Mouse (Mus musculus): ENCODE measurements around the gene BC037034. TPM values are rescaled to one million over a fixed set of nuclear protein-coding genes. Genes with fewer than 3 reads are reported as not detected.

Gene BC037034
- polyA plus RNA-seq, 1 experiment from 2014 or later = 7.8 TPM

DNA sequence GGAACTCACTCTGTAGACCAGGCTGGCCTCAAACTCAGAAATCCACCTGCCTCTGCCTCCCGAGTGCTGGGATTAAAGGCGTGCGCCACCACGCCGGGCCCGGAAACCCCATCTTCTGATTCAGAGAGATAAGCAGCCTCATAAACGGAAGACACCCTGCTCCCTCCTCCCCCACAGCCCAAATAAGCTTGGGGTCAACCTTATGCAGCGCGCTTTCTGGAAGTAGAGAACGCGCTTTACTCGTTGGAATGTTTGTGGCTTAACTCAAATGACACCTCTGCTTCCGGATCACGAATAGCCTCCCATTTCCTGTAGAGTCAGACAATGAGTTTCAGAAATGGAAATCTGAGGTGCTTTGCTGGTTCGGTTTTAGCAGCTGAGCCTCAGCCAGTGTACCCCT is 17.0 kb upstream of the BC037034 start:
- Histone ChIP-seq H3K9me3 (ENCODE audit: control insufficient read depth, low read depth, low read length) (peaks cover 5% of the 10 kb centered on the region; the same call in 1 of the 2 replicates), H3K9ac (replicated peaks; ENCODE audit: low read depth, low read length) (no peak overlapping the region), H3K4me1 (ENCODE audit: control insufficient read depth, insufficient read depth, low read length) (peaks cover 10% of the 10 kb centered on the region), H3K36me3 (ENCODE audit: control insufficient read depth, insufficient read depth, low read length) (no peaks in the 10 kb centered on the region), H3K27ac (ENCODE audit: low read length) (no peak overlapping the region), H3K4me2 (replicated peaks; ENCODE audit: low read depth, low read length) (0 out of 2 replicates have a peak overlapping the region, but pooled peaks have one; percentile 45), H3K4me3 (ENCODE audit: low read depth, low read length) (no peak overlapping the region), H3K27me3 (ENCODE audit: control insufficient read depth, insufficient read depth, low read length) (no peaks in the 10 kb centered on the region)
- WGBS = 90% methylated on average over 15 of the region's 15 CpGs
- no peak for ATAC-seq (ENCODE audit: insufficient number of reproducible peaks, insufficient read depth, low FRiP score, low read depth)

DNA sequence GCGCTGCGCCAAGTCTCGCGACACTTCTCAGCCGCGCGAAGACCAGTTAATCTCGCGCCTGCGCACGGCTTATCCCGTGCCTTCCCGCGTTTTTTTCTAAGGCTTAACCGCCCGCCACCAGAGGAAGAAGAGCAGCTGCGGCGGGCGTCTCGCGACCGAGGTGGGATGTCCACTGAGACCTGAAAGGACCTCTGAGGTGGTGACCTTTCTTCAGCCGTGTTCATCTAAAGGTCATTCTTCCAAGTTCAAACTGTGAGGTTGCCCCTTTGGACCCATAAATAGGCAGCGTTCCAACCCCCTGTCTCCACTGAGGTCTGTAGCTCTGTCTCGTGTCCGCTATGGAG is 16.6 kb upstream of the BC037034 start:
- peaks cover 5% of the 10 kb centered on the region; the same call in 1 of the 2 replicates for H3K9me3 ChIP-seq (ENCODE audit: control insufficient read depth, low read depth, low read length)
- no peak overlapping the region for H3K27ac ChIP-seq (ENCODE audit: low read length)
- H3K27me3 ChIP-seq (ENCODE audit: control insufficient read depth, insufficient read depth, low read length) = no peaks in the 10 kb centered on the region
- H3K9ac ChIP-seq (replicated peaks; ENCODE audit: low read depth, low read length) = no peak overlapping the region
- H3K4me3 ChIP-seq (ENCODE audit: low read depth, low read length) = peak overlapping the region; percentile 67
- no peaks in the 10 kb centered on the region for H3K36me3 ChIP-seq (ENCODE audit: control insufficient read depth, insufficient read depth, low read length)
- ATAC-seq (ENCODE audit: insufficient number of reproducible peaks, insufficient read depth, low FRiP score, low read depth) = no peak
- 27% methylated on average over 26 of the region's 26 CpGs for WGBS
- H3K4me2 ChIP-seq (replicated peaks; ENCODE audit: low read depth, low read length) = peak overlapping the region; percentile 45
- H3K4me1 ChIP-seq (ENCODE audit: control insufficient read depth, insufficient read depth, low read length) = peaks cover 13% of the 10 kb centered on the region

DNA sequence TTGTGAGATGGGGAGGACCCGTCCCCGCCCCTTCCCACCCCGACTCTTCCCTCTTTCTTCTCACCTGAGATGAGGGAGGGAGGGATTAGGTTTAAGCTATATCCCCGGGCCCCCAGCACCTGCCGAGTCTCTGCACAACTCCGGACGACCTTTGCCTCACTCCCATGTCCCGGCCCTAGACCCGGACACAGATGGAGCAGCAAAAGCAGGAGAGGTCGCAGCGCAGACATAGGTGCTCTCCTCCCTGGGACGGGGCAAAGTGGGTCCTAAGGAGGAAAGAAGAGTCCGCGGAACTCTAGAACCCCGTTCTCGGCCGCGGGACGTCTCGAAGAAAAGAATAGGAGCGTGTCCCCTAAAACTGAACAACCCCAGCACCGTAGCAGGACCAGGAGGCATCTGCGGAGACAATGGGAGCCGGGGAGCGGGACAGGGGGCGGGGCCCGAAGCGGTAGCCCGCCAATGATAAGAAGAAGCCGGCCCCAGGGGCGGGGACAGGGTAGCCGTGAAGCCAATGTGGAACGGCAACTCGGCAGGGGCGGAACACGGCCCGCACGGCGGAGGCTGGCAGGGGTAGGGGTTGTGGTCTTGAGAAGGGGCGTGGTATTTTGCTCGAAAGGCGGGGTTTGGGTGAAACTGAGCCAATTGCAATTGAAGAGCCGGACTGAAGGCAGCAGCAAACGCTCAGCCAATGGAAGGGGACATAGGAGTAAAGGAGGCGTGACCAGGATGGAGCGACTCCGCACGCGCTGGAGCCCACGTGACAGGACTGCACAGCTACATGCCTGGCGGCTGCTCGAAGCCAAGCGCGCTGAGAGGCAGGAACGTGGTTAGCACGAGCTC is 16.0 kb upstream of the BC037034 start, which contains the start of the genes Gm43720, Gpc2 and Stag3:
Gene Gm43720, minus strand, starts transcription at position 374 of the 840 bp plus-strand sequence.
Gene Gpc2, minus strand, starts transcription at position 421 of the 840 bp plus-strand sequence.
Gene Stag3, plus strand, starts transcription at position 656 of the 840 bp plus-strand sequence.
- 0 out of 2 replicates have a peak within 1 kb of the TSS, but pooled peaks have one; percentile 33 for H3K27ac ChIP-seq (ENCODE audit: low read length)
- WGBS = under 1% methylated on average over 56 of the region's 56 CpGs
- peak; percentile 99 for ATAC-seq (ENCODE audit: insufficient number of reproducible peaks, insufficient read depth, low FRiP score, low read depth)

GRCm38 (mm10) chr5:138277994-138278393 is 14.2 kb upstream of the BC037034 start:
- no peak overlapping the region for H3K4me3 ChIP-seq (ENCODE audit: low read depth, low read length)
- no peaks in the 10 kb centered on the region for H3K27me3 ChIP-seq (ENCODE audit: control insufficient read depth, insufficient read depth, low read length)
- no peak overlapping the region for H3K27ac ChIP-seq (ENCODE audit: low read length)
- no peak overlapping the region for H3K4me2 ChIP-seq (replicated peaks; ENCODE audit: low read depth, low read length)
- no peak overlapping the region for H3K9ac ChIP-seq (replicated peaks; ENCODE audit: low read depth, low read length)
- ATAC-seq (ENCODE audit: insufficient number of reproducible peaks, insufficient read depth, low FRiP score, low read depth) = no peak
- peaks cover 5% of the 10 kb centered on the region; the same call in 1 of the 2 replicates for H3K9me3 ChIP-seq (ENCODE audit: control insufficient read depth, low read depth, low read length)
- 88% methylated on average over 7 of the region's 7 CpGs for WGBS
- 0 out of 2 replicates have a peak, but pooled peaks cover 3% of the 10 kb centered on the region for H3K36me3 ChIP-seq (ENCODE audit: control insufficient read depth, insufficient read depth, low read length)
- peaks cover 18% of the 10 kb centered on the region for H3K4me1 ChIP-seq (ENCODE audit: control insufficient read depth, insufficient read depth, low read length)

More for the DNA sequence above, 16.0 kb upstream of the BC037034 start, which contains the start of the genes Gm43720, Gpc2 and Stag3:
- Histone ChIP-seq H3K9me3 (ENCODE audit: control insufficient read depth, low read depth, low read length) (peaks cover 5% of the 10 kb centered on the region; the same call in 1 of the 2 replicates), H3K36me3 (ENCODE audit: control insufficient read depth, insufficient read depth, low read length) (0 out of 2 replicates have a peak, but pooled peaks cover 3% of the 10 kb centered on the region), H3K4me1 (ENCODE audit: control insufficient read depth, insufficient read depth, low read length) (peaks cover 18% of the 10 kb centered on the region), H3K9ac (replicated peaks; ENCODE audit: low read depth, low read length) (peak within 1 kb of the TSS; percentile 61), H3K4me2 (replicated peaks; ENCODE audit: low read depth, low read length) (peak within 1 kb of the TSS; percentile 45), H3K4me3 (ENCODE audit: low read depth, low read length) (peak within 1 kb of the TSS; percentile 67), H3K27me3 (ENCODE audit: control insufficient read depth, insufficient read depth, low read length) (no peaks in the 10 kb centered on the region)

- H3K27ac ChIP-seq (ENCODE audit: low read length) = no peak overlapping the region
- peaks cover 22% of the 10 kb centered on the region for H3K4me1 ChIP-seq (ENCODE audit: control insufficient read depth, insufficient read depth, low read length)
- H3K4me3 ChIP-seq (ENCODE audit: low read depth, low read length) = no peak overlapping the region
- H3K9me3 ChIP-seq (ENCODE audit: control insufficient read depth, low read depth, low read length) = peaks cover 2% of the 10 kb centered on the region; the same call in 1 of the 2 replicates
- no peak for ATAC-seq (ENCODE audit: insufficient number of reproducible peaks, insufficient read depth, low FRiP score, low read depth)
- 26% methylated on average over 41 of the region's 41 CpGs for WGBS
- H3K9ac ChIP-seq (replicated peaks; ENCODE audit: low read depth, low read length) = no peak overlapping the region; the same call in 1 of the 2 replicates
- H3K4me2 ChIP-seq (replicated peaks; ENCODE audit: low read depth, low read length) = peak overlapping the region; percentile 25; the same call in 1 of the 2 replicates
- no peaks in the 10 kb centered on the region for H3K27me3 ChIP-seq (ENCODE audit: control insufficient read depth, insufficient read depth, low read length)
- 0 out of 2 replicates have a peak, but pooled peaks cover 3% of the 10 kb centered on the region for H3K36me3 ChIP-seq (ENCODE audit: control insufficient read depth, insufficient read depth, low read length)
Observed at GRCm38 (mm10) chr5:138275216-138276050, 11.6 kb upstream of the BC037034 start.

- no peak for ATAC-seq (ENCODE audit: insufficient number of reproducible peaks, insufficient read depth, low FRiP score, low read depth)
- H3K4me1 ChIP-seq (ENCODE audit: control insufficient read depth, insufficient read depth, low read length) = peaks cover 22% of the 10 kb centered on the region
- WGBS = 83% methylated on average over 8 of the region's 8 CpGs
Observed at GRCm38 (mm10) chr5:138274186-138274585, 10.4 kb upstream of the BC037034 start.

DNA sequence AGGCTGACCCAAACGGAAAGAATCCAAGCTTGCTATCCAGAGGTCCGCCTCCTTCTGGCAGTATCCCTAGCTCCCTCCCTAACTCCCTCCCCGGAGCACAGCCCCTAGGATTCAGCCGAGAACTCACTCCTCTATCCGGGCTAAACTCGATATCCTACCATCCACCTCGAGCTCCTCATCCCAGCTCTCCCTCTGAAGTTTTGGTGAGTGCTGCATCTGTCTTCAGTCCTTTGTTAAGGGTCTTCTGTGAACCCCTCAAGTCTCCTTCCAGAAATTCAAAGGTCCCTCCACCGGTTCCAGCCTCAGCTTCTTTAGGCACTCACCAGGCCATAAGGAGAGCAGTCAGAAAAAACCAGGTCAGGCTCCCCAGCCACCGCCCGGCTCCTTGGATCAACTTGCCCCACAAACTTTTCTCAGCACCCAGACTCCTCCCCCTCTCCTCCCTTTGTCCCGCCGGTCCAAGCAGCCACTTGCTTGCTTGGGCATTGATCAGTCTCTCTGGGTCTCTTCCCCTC is 8.6 kb upstream of the BC037034 start, which contains the start of gene Gal3st4:
Gene Gal3st4, minus strand, starts transcription at position 432 of the 515 bp plus-strand sequence.
- ATAC-seq (ENCODE audit: insufficient number of reproducible peaks, insufficient read depth, low FRiP score, low read depth) = peak; percentile 53; the same call in 1 of the 2 replicates
- 0 out of 2 replicates have a peak within 1 kb of the TSS, but pooled peaks have one; percentile 14 for H3K9ac ChIP-seq (replicated peaks; ENCODE audit: low read depth, low read length)

More at GRCm38 (mm10) chr5:138274186-138274585, 10.4 kb upstream of the BC037034 start:
- no peak overlapping the region for H3K9ac ChIP-seq (replicated peaks; ENCODE audit: low read depth, low read length)
- no peaks in the 10 kb centered on the region for H3K27me3 ChIP-seq (ENCODE audit: control insufficient read depth, insufficient read depth, low read length)
- no peaks in the 10 kb centered on the region for H3K9me3 ChIP-seq (ENCODE audit: control insufficient read depth, low read depth, low read length)
- 0 out of 2 replicates have a peak, but pooled peaks cover 3% of the 10 kb centered on the region for H3K36me3 ChIP-seq (ENCODE audit: control insufficient read depth, insufficient read depth, low read length)
- H3K4me3 ChIP-seq (ENCODE audit: low read depth, low read length) = no peak overlapping the region
- H3K4me2 ChIP-seq (replicated peaks; ENCODE audit: low read depth, low read length) = no peak overlapping the region
- H3K27ac ChIP-seq (ENCODE audit: low read length) = no peak overlapping the region

More for the DNA sequence above, 8.6 kb upstream of the BC037034 start, which contains the start of gene Gal3st4:
- peaks cover 12% of the 10 kb centered on the region for H3K4me1 ChIP-seq (ENCODE audit: control insufficient read depth, insufficient read depth, low read length)
- peak within 1 kb of the TSS; percentile 22 for H3K4me2 ChIP-seq (replicated peaks; ENCODE audit: low read depth, low read length)
- H3K9me3 ChIP-seq (ENCODE audit: control insufficient read depth, low read depth, low read length) = no peaks in the 10 kb centered on the region
- 0 out of 2 replicates have a peak, but pooled peaks cover 3% of the 10 kb centered on the region for H3K36me3 ChIP-seq (ENCODE audit: control insufficient read depth, insufficient read depth, low read length)
- no peak within 1 kb of the TSS for H3K27ac ChIP-seq (ENCODE audit: low read length)
- H3K4me3 ChIP-seq (ENCODE audit: low read depth, low read length) = peak within 1 kb of the TSS; percentile 12; the same call in 1 of the 2 replicates
- WGBS = 3% methylated on average over 12 of the region's 12 CpGs
- H3K27me3 ChIP-seq (ENCODE audit: control insufficient read depth, insufficient read depth, low read length) = no peaks in the 10 kb centered on the region
